Mouse (Mus musculus) 416B (cell line): ENCODE measurements around the gene Cd93.

Source experiments
- DNase-seq: peaks from one replicate; pipeline ENCODE4 v3.0.0; 2011; ENCODE audit warnings: low read depth

The Cd93 gene

DNA sequence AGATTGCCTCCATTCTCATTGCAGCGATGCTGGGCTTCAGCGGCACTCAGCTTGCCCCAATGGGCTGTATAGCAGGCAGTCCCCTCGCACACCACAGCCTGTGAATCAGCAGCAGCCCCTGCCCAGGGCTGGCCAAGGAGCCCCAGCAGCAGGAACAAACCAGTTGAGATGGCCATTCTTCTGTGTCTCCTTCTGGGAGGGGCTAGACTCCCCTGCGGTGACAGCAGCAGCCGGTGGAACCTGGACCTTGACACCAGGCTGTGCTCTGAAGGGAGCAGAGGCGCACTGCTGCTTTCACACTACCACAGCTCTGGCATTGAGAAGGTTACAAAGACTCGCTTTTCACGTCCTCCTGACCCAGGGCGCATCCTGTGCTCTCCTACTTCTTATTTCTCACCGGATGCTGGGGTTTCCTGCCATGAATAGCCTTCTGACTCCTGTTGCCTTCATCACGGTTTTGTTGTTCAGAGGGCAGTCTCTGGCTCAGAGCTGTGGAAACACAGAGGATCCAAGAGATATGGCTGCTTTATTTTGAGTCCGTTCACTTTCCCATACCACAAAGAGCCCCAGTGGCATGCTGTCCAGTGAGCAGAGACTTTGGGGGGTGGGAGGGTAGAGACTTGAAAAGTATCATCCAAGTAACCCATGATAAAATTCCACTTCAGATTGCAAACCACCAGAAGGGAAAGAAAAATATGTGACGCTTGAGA, at the start of gene Cd93:
TSS of gene Cd93 (minus strand) at position 315 of the 710 bp plus-strand sequence.
- DNase-seq = peak; percentile 94

DNA sequence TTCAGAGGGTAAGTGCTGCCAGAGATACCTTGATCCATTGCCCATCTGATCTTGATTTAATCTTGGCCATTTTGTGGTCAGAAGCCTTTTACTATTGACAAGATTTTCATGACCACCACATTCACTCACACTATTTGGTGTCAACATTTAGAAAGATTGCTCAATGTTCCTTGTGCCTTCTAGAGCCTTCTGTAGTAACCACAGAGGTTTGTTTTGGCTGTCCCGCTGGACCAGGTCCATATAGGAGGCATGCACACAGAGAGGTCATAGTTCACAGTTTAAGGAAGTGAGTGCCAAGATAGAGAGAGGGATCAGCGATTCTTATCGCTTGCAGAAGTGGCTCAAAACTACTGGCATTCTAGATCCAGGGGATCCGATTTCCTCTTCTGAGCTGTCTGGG, 48.7 kb upstream of the Cd93 start:
- peak; percentile 91 for DNase-seq

DNA sequence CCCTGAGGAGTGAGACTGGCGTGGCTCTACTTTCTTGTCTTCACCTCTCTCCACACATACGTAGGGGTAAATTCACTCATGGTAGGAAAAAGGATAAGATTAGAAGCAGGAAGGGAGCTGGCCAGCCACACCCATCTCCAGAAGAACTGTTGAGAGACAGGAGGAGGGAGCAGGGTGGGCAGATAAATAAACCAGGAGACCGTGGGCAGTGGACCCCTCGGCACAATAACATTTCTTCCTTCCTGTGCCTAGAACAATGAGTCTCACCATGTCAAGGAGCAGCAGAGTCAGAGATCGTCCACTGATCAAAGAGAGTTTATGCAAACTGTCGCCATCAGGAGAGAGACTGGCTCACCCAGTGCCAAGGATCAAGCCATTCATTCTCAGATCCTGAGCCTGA, 46.8 kb upstream of the Cd93 start:
- DNase-seq = no peak

DNA sequence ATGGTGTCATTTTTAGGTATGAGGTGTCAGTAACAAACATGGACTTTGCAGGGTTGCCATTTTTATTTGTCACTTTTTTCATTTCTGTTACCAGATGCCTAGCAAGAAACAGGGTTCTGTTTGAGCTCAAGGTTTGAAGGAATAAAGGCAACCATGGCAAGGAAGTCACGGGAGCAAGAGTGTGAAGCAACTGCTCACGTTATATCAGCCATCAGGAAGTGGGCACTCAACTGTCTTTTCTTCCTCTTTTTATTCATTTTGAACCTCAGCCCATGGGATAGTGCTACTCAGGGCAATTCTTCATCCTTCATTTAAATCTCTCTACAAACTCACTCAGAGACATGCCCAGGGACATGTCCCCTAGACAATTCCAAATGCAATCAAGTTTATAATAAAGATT, 45.5 kb upstream of the Cd93 start:
- DNase-seq = peak; percentile 77

DNA sequence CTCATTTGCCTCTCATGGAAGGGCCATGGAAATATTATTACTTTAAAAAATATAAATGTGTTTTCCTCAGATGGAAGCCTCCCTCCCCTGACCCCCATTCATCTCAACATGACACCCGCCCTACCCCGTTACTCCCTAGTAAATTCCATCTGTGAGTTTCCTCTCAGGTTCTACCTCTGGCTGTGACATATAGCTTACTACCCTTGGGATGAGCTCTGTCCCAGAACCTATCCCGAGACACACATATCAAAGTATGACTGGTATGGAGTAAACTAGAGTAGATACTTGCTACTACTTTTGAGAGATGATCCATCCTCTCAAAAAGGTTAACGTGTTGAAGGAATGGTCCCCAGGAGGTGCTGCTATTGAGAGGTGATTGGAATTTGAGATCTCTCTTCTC, 42.2 kb upstream of the Cd93 start:
- no peak for DNase-seq

DNA sequence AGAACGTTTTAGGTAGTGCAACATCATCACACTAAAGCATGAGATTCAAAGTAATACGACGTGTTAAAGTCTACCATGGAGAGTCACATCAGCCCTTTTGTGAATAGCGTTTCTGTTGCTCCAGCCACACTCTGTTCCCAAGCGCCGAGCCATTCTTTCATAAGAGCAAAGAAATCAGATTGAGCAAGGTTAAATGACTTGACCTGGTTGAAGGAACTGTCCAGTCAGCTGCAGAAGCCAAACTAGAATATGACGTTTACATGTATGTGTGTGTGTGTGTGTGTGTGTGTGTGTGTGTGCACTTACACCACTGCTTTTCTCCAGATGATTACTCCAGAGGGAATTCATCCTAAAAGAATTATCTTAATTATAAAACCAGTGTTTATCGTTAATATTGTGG, 37.0 kb upstream of the Cd93 start:
- no peak for DNase-seq

DNA sequence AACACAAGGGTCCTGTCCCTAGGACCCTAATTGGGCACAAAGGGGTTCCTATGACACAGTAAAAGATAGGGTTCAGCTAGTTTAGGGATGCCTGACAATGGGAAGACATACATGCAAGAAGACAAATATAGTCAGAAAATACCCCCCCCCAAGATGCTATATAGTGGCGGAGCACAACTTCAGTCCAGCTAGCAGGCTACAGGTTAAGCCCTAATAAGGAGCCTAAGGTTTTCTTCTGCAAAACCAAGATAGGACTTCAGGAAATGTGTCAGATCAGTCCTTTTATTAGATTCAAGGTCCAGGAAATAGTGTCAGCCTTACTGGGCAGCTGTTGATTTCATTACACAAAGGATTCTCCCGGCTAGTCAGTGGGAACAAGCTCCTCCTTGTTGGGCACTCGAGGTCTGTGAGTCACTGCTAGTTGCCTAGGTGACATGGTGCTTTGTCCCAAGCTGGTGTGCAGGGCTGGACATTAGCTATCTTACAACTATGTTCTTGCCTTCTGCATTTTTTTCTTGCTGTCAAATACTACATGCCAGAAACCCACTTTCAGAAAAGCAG, 34.9 kb upstream of the Cd93 start:
- peak; percentile 99 for DNase-seq

DNA sequence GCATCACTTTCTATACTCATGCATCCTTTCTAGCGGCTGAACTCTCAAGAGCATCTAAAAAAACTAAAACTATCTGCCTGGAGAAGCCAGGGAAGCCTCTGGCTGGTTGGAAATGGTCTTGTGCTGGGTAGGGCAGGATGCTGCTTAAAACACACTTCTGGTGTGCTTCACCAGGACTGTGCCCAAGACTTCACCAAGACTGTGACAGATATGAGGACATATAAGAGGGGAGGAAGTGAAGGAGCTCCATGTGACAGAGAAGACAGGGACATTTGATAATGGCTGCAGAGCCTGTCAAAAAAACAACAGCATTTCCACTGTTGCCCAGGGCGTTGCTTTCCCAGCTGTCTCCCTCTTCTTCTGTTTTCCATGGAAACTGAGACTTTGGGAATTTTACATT, 34.0 kb upstream of the Cd93 start:
- peak; percentile 60 for DNase-seq

DNA sequence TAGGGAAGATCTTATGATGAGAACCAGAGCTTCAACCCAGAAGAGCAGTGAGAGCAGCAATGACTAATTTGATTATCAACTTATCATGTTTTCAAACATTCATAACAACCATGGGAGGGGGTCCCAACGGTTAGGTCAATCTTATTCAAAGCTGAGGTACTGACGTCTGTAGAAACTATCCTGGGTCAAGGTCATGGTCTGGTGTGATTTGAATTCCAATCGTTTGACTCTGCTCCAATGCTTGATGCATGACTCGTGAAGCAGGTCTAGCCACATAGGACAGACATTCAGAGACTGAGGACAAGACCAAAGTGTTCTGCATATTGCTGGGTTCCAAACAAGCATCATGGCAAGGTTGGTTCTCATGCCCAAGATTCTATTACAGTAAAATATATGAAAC, 33.2 kb upstream of the Cd93 start:
- DNase-seq = no peak

DNA sequence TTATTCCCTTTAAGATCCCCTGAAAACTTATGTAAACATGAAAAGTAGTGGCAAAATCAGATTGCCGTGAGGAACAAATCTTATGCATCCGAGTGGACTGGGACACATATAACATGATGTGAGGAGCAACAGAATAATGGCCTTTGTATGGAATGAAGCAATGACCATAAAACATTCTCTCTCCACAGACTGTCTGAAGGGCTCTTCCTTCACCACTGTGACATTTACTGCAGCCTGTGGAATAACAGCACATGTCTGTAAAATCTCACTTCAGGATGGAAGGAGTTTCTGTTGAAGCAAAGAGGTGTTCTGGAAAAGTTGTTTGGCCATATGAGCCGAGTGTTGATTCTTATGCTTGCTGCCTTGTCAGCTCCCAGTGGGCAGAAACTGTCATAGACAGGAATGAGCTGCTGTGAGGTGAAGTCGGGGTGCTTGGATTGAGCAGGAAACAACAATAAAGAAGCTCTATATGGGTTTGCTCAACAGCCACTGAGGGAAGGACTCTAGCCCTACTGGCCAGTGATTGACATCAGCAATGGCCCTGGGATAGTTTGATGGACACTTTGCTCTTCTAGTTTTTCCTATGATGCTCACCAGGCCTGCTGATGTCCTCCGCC, 32.6 kb upstream of the Cd93 start:
- DNase-seq = no peak

DNA sequence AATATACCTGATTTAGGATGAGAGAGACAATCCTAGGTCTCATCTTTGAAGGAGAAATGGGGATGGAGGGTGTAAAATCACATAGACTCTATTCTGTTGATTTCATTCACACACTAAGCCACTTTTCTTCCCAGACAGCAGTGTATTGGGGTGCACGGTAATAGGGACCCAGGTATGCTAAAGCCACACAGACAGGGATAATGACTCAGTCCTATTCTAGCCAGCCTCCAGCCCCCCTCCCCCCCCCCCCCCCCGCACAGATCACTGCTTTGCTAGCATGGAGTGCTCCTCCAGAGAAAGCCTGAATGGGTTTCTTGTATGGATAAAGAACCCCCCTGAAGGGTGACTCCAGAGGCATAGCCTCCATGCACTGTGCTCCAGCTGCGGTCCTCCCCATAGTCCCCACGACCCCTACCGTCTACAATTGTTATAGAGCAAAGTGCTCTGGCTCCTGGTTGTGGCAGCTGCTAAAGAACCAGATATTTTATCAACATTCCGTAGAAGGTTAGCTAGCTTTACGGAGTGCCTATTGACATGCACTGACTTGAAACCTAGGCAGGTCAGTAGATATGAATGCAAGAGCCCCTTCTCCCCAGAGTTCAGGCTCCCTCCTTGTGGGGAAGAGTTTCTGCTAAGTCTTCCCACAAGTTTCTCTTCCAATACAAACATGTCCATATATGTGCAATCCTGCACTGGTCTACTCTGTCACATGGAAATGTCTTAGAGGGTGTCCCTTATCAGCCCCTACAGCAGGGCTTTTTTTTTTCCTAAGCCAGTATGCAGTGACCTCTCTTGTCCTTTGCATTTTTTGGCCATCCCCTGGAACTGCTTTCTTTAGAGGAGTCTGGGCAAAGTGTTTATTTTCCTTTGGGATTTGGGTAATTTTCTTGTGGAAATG, 26.2 kb upstream of the Cd93 start:
- DNase-seq = no peak

DNA sequence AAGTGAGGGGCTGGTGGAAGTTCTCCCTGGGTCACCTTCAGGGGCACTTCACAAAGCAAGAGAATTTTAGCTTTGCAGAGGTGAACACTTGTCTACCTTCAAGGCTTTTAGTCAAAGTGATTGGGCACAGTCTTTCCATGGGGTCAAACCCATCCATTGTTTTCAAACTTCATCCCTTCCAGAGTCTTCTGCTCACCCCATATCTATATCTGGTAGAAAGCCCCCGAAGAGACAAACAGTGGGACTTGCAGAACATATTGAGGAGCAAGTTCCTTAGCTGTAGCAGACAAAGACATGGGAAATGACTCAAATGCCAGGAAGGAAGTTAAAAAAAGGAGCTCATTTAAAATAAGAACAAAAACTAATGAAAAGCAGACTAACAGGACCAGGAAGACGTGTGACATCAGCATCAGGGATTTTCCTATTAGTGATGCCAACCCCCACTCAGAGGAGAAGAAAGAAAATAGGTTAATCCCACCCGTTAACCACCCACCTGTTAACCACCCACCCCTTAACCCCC, 24.6 kb upstream of the Cd93 start:
- no peak for DNase-seq

DNA sequence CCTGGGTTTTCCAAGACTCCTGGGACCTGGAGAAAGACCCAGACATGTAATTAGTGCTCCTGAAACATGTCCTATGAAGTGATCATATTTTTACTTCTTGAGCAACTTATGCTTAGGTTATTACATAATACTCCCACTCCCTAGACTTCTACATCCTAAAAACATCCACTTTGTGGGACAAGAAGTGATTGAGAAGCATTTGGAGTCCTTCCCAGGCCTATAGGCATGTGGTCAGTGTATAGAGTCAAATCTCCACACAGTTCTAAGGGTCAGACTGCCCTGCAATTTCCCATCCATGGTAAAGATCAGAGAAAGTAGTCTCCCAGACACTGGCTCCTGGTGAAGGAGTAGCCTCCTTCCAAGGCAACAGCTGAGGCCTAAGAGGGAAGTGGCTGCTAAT, 12.0 kb upstream of the Cd93 start:
- no peak for DNase-seq

DNA sequence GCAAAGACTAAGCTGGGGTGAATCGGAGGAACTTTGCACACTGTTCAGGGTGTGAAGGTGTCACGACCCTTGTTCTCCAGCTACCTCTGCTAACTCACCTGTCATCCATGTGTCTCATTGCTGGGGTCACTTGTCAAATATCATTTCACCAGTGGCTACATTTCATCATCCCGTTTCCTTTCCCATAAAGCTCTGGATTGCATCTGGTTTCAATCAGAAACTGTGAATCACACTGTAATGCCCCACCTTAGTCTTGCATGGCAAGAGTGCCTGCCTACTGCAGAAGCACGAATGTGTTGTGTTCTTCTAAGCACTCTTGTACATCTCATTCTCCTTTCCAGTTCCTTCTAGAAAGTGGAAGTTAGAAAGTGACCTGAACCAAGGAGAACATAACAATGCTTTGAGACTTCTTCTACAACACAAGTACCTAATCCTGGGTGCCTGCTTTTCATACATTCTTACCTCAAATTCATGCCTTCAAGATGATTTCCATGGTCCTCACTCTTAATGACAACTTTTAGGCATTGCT, 10.7 kb upstream of the Cd93 start:
- DNase-seq = no peak

DNA sequence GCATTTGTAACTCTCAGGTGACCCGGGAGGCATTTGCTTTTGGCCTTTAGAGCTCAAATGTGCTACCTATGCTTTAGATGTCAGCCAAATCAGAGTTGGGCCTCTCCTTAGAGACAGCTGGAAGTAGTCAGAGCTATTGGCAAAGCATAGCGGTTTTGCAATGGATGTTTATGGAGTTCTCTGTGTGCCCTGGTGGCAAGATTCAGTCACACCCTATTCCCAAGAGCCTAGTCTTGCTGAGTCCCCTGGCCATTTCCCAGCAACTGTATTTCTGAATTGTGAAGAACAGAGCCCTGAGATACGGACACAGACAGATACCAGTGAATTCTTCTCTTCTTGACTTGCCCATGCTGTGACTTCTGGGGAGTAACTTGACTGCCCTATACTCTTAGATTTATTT, 9.7 kb upstream of the Cd93 start:
- no peak for DNase-seq

DNA sequence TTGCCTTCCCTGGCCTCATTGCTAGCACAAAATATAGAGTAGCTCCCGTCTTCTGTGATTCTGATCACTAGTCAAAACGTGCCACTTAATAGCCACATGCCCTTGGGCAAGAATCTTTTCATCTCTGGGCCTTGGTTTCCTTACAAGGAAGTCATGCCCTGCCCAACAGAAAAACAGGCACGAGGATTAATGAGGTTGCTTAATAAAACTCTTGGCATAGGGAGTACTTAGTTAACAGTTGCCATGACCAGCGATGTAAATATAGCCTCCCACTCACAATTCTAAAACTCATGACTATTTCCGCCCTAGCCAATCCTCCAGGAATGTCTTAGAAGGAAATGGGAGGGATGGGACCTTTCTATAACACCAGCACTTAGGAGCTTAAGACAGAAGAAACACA, 8.1 kb upstream of the Cd93 start:
- DNase-seq = no peak

DNA sequence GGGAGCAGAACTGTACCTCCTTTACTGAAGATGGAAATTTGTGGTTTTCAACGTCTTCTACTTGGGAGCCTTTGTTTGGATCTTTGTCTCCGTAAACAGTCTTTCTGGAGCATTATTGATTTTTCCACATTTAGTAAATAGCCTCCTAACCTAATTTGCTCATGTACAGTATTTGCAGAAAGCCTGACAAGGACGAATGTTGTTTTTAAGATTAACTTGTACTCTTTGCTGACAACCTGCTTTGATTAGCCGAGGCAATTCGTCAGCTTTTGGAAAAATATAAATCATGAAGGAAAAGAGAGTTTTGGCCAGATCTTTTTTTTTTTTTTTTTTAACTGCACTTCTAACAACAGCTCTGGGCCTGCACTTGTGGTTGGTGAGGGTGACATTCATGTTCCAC, 7.3 kb upstream of the Cd93 start:
- no peak for DNase-seq

DNA sequence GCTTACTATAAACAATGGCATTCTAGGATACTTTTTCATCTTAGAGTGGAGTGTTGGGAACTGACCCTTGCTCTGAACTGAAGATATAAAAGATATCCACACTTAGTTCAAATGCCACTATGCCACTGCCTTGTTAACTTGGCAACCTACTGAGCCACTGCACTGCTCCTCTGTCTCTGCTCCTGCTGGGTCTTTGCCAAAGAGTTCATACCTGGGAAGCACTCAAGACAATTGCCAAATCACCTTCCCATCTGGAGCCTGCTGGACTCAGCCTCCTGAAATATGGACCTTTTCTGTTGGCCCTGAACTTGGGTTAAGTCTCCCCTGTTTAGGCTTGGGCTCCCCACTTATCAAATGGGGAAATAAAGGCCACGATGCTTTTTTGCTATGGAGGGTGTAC, 6.3 kb upstream of the Cd93 start:
- no peak for DNase-seq

DNA sequence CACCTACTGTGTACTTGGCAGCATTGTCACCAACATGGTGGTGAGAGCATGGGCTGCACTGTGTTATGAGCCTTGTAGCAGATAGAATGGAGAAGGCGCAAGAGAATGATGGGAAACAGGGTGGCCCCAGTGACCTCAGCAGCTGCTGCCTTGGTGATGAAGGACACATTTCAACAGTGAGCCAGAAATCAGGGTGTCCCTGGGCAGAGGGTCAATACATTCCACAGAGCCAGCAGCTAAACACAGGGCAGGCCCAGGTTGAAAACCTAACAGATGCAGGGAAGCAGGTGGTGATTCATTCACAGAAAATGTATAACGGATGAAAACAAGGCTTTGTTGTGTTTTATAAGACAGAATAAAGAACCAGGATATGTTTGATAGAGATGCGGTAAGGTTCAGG, 3.1 kb upstream of the Cd93 start:
- no peak for DNase-seq

DNA sequence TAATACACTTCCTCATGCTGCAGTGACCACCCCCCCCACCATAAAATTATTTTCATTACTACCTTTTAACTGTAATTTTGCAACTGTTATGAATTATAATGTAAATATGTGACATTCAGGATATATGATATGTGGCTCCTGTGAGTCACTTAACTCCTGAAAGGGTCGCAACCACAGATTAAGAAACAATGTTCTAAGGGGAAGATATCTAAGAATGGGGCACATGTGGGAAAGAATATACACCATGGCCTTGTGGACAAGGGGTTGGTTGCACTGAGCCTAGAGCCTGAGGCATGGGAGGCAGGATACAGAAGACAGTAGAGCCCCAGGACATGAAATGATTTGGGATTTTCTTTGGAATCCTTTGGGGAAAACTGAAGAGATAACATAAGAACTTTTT, 2.3 kb upstream of the Cd93 start:
- DNase-seq = peak; percentile 80

DNA sequence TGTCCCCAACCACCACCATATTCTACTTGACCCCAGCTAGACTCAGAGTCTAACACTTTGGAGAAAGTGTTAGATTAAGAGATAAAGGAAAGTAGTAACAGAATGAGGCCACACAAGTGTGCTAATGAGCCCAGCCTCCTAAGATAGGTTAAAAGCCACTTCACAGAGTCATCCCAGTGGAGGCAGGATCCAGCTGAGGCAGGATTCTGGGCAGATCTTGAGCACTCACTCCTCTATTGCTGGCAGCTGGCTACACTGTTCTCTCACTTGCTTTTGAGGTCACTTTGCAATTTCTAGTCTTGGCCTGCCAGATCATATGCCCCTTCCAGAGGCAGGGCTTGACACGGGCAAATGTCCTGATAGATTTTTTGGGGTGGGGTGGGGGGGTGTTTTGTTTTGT, 1.1 kb upstream of the Cd93 start:
- peak; percentile 20 for DNase-seq

DNA sequence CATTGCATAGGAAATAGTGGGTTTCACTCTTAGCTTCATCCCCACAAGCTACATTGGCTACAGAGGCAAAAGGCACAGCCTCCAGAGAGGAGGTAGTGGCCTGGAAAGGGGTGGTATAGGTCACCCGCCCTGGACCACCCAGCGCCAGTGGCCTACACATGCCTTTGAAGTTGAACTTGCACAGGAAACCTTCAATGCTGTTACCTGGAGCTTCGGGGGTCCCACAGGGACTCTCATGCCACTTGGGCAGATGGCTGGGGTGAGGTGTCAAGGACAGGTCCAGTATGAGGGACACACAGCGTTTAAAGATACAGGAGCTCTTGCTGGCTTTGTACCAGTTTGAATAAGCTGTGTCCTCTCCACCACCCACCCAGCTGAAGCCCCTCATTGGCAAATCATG, 653 bp downstream of the Cd93 start:
- DNase-seq = no peak
